Mouse (Mus musculus): ENCODE measurements around the gene Agpat4.

- no peak for TF ChIP-seq POLR2A (IDR thresholded peaks at IDR 0.05; ENCODE audit: borderline replicate concordance, insufficient read depth, low read length)
- no peak for TF ChIP-seq CTCF (IDR thresholded peaks at IDR 0.05; ENCODE audit: borderline replicate concordance, insufficient read depth, low read depth, low read length)
These were observed 28.1 kb upstream of the Agpat4 start for GRCm38 (mm10) chr17:12090261-12090927.

All from cerebellum, adult 2 months (tissue).